Mouse (Mus musculus): ENCODE results near the gene Rpl13.

Gene Rpl13

DNA sequence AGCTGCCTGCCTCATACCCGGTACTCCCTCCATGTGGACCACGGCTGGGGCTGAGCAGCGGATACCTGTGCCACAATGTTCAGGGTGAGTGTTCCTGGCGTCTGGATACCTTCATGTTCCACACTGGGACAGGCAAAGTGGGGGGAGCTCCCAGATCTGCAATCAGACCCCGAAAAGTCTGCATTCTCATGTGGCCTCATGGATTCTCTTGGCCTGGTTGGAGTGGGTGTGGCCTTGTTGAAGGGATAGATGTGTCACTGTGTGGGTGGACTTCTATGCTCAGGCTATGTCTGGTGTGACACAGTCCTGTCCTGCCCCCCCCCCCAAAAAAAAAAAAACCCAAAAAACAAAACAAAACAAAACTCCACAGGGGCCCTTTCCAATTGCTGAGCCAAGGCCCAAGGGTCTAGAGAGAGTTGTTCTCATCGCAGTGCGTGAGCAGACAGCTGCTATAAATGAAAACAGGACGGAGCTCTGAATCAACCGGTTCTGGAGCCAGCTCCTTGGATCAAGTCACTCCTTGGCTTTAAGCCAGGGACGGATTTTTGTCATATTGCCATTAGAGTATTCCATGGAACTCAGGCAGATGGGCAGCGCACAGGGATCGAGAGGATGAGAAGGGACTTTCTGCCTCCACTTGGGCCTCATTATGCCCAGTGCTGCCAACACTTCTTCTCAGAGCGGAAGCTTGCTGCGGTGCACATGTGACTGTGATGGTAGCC, 39.8 kb downstream of the Rpl13 start:
- intact Hi-C loops (cut with DNase I) = no loop called here

DNA sequence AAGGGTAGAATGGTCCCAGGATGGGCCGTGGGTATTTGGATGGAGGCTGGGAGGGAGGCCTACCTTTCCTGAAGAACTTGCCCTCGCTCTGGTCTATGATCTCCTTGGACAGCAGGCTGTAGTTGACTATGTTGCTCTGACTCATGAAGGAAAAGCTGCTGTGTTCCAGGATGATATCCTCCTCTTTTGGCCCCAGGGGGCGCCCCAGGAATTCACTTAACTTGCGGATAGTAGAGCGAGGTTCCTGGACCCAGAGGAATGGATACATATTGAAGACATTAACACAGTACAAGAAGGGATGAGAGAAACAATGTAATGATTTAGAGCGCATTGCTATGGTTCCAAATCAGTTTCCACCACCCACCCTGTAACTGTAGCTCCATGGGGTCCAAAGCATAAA, 43.1 kb downstream of the Rpl13 start:
- intact Hi-C loops (cut with DNase I) = loop anchor here (5.0 kb wide), 2 partner anchors 33 to 47 kb away; no protein-coding TSS in a partner anchor

DNA sequence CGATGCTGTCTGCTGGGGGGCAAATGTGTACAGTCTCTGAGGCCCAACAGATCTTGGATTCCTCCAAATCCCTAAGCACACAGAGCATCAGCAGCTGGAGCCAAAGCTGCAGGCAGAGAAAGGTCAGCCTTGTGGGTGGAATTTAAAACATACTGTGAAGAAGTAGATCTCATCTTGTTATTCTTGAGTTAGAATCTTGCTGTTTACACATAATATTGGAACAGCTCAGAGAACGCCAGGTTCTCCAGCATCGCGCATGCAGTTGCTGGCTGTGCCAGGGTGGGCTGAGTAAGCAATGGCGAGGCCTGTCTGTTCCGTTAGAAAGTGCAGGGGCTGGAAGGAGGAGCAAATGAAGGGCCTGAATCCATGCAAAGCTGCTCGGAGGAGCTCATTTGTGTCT, 44.2 kb downstream of the Rpl13 start:
- intact Hi-C loops (cut with DNase I) = loop anchor here (5.0 kb wide), 2 partner anchors 34 to 46 kb away; no protein-coding TSS in a partner anchor

DNA sequence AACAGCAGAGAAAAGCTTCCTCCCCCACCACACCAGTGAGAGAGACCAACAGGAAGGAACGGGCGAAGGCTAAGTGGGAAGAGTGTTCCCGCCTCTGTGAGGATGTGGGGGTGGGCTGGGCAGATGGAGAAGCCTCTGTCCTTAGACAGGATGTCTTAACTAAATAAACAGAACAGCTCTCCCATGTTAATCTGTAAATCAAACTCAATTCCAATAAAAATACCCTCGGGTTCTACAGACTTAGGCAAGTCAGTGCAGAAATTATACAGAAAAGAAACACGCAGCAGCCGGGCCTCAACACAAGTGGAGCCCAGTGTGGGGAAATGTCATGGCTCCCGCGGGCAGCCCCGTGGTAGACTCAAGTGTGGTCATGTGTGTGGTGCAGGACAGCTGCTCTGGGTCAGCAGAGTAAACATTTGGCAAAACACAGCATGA, 48.6 kb downstream of the Rpl13 start:
- intact Hi-C loops (cut with DNase I) = no loop called here

Small RNA genes within 50 kb of the gene (microRNA-seq; reads per million reads assigned to microRNA genes)
- gene Mir7079 = 0 reads per million in 2 experiments
- 1.8 to 4.6 reads per million in 2 experiments for gene Mir7080

All from adrenal gland (tissue).